Mouse (Mus musculus): ENCODE data around the gene Mphosph9.
A peak's percentile ranks its signal among the peaks of the same experiment; 100 is the strongest.
"Not testable (repeated sequence)": the region's sequence is repeated elsewhere in the genome, so short reads cannot be mapped to it uniquely, and the experiment has no call there.

Gene Mphosph9

GRCm38 (mm10) chr5:124342897-124343296 lies 15.1 kb upstream of the Mphosph9 start:
- DNase-seq (ENCODE audit: inconsistent ontology term), result no peak

GRCm38 (mm10) chr5:124341753-124342339 lies 14.1 kb upstream of the Mphosph9 start:
- DNase-seq (ENCODE audit: inconsistent ontology term), result peak; percentile 51

- DNase-seq (ENCODE audit: inconsistent ontology term), result no peak
These were observed 11.0 kb upstream of the Mphosph9 start for GRCm38 (mm10) chr5:124338791-124339190.

- no peak for DNase-seq (ENCODE audit: inconsistent ontology term)
These were observed 10.1 kb upstream of the Mphosph9 start for GRCm38 (mm10) chr5:124337909-124338308.

- peak; percentile 51 for DNase-seq (ENCODE audit: inconsistent ontology term)
These were observed 9.3 kb upstream of the Mphosph9 start for GRCm38 (mm10) chr5:124337103-124337502.

GRCm38 (mm10) chr5:124334392-124334791 lies 6.6 kb upstream of the Mphosph9 start:
- peak; percentile 92 for DNase-seq (ENCODE audit: inconsistent ontology term)

GRCm38 (mm10) chr5:124330086-124330485 lies 2.3 kb upstream of the Mphosph9 start:
- DNase-seq (ENCODE audit: inconsistent ontology term), result no peak

GRCm38 (mm10) chr5:124326829-124327228 lies 943 bp downstream of the Mphosph9 start:
- no peak for DNase-seq (ENCODE audit: inconsistent ontology term)

- no peak for DNase-seq (ENCODE audit: inconsistent ontology term)
These were observed 10.1 kb downstream of the Mphosph9 start for GRCm38 (mm10) chr5:124317648-124318047.

GRCm38 (mm10) chr5:124315941-124316340 lies 11.8 kb downstream of the Mphosph9 start:
- DNase-seq (ENCODE audit: inconsistent ontology term), result no peak

GRCm38 (mm10) chr5:124315498-124315897 lies 12.3 kb downstream of the Mphosph9 start:
- DNase-seq (ENCODE audit: inconsistent ontology term), result no peak

- no peak for DNase-seq (ENCODE audit: inconsistent ontology term)
These were observed 17.7 kb downstream of the Mphosph9 start for GRCm38 (mm10) chr5:124310091-124310490.

GRCm38 (mm10) chr5:124309155-124309554 lies 18.6 kb downstream of the Mphosph9 start:
- DNase-seq (ENCODE audit: inconsistent ontology term), result no peak

GRCm38 (mm10) chr5:124302853-124303252 lies 24.9 kb downstream of the Mphosph9 start:
- peak; percentile 92 for DNase-seq (ENCODE audit: inconsistent ontology term)

- peak; percentile 25 for DNase-seq (ENCODE audit: inconsistent ontology term)
These were observed 27.6 kb downstream of the Mphosph9 start for GRCm38 (mm10) chr5:124300132-124300531.

GRCm38 (mm10) chr5:124299307-124299706 lies 28.5 kb downstream of the Mphosph9 start:
- DNase-seq (ENCODE audit: inconsistent ontology term), result not testable (repeated sequence)

GRCm38 (mm10) chr5:124296475-124296874 lies 31.3 kb downstream of the Mphosph9 start:
- no peak for DNase-seq (ENCODE audit: inconsistent ontology term)

GRCm38 (mm10) chr5:124293967-124294366 lies 33.8 kb downstream of the Mphosph9 start:
- DNase-seq (ENCODE audit: inconsistent ontology term), result no peak

- DNase-seq (ENCODE audit: inconsistent ontology term), result no peak
These were observed 37.6 kb downstream of the Mphosph9 start for GRCm38 (mm10) chr5:124290216-124290615.

- no peak for DNase-seq (ENCODE audit: inconsistent ontology term)
These were observed 40.0 kb downstream of the Mphosph9 start for GRCm38 (mm10) chr5:124287616-124288247.

- no peak for DNase-seq (ENCODE audit: inconsistent ontology term)
These were observed 43.4 kb downstream of the Mphosph9 start for GRCm38 (mm10) chr5:124284330-124284729.

GRCm38 (mm10) chr5:124282854-124283253 lies 44.9 kb downstream of the Mphosph9 start:
- no peak for DNase-seq (ENCODE audit: inconsistent ontology term)

- DNase-seq (ENCODE audit: inconsistent ontology term), result no peak
These were observed 57.5 kb downstream of the Mphosph9 start for GRCm38 (mm10) chr5:124270226-124270625.

- no peak for DNase-seq (ENCODE audit: inconsistent ontology term)
These were observed 58.1 kb downstream of the Mphosph9 start for GRCm38 (mm10) chr5:124269661-124270060.
